Mouse (Mus musculus) ES-Bruce4 (cell line): ENCODE data around the gene Dctn3.

Experiments used
- CTCF ChIP-seq: IDR thresholded peaks from one replicate; pipeline ENCODE4 v1.8.1; 2011; ENCODE audit warnings: low read depth, low read length
- EP300 ChIP-seq: IDR thresholded peaks from 2 replicates; pipeline ENCODE4 v1.6.1; 2011; ENCODE audit warnings: low read depth, low read length; ENCODE audit not compliant: insufficient read depth
- POLR2A ChIP-seq: IDR thresholded peaks from one replicate; pipeline ENCODE4 v1.8.1; 2011; ENCODE audit warnings: low read length; ENCODE audit not compliant: insufficient read depth

GRCm38 (mm10) chr4:41711705-41712375, 11.1 kb downstream of the Dctn3 start:
- TF ChIP-seq POLR2A = no peak
- TF ChIP-seq CTCF = no peak
- no peak for TF ChIP-seq EP300
